Mouse (Mus musculus): ENCODE measurements around the gene Ptpra. TPM values are rescaled to one million over a fixed set of nuclear protein-coding genes. Genes with fewer than 3 reads are reported as not detected.

Gene Ptpra
- 185 TPM for polyA plus RNA-seq (2014; fragmentation: Illumina TruSeq; extraction: RNeasy Lipid Tissue Mini Kit (QIAGEN cat#74804))

DNA sequence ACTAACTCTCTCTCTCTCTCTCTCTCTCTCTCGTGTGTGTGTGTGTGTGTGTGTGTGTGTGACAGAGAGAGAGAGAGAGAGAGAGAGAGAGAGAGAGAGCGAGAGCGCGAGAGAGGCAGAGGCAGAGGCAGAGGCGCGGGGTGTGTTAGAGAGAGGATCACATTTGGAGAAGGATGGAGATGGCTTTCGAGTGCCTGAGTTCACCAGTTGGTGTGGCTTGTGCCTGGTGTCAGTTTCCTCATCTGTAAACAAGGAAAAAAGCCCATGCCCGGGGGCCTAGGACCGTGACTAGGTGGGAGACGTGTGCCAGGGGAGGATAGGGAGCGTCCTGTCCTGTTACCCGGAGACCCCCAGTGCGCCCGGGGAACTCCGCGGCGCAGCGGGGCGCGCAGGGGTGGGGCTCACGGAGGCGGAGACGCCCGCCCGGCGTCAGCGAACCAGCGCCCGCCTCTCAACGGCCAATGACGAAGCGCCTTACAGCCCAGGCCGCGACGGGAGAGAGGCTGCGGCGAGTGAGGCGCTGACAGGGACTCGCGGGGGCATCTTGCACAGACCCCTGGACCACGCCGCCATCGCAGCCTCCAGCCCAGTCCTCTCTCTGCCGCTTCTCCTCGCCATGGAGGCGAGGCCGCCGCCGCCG is at the start of gene Ptpra:
Ptpra (plus strand) TSS at position 485 of the 640 bp plus-strand sequence.

DNA sequence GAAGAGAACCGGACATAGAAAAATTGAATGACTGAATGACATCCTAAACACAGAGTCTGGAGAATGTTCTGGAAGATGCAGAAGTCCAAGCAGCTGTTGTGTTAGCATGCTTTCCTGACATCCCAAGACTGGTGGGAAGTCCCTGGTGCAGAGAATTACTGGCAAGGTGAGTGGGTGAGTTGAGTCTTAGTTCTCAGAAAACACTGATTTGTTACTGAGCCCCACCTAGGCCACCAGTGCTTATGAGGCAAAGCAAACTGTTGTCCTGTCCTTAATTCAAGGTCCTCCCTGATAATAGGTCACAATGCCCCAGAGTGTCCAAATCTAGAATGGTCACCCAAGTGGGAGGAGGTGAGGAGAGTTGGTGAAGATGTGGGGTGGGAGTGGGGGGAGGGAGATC is 45.1 kb upstream of the Ptpra start, which contains the start of the genes Gm28372 and 1700020A23Rik:
Gm28372 (plus strand) TSS at position 301 of the 400 bp plus-strand sequence.
1700020A23Rik (plus strand) TSS at position 321 of the 400 bp plus-strand sequence.

DNA sequence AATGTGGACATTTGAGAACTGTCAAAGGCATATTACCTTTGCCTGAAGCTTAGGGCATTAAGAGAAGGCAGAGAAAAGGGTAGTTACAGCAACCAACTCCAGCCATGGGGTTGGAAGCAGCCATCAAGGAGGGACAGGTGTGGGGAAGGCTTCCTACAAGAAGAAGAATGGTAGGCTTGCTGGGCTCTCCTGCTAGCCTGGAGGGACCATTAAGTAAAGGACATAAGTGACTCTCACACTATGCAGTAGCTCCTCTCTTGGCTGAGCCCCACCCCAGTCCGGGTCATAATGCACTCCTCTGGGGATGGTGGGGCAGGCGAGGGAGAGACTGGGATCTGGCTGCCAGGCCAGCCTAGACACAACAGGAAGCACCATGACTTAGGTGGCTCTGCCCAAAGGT is 43.9 kb upstream of the Ptpra start, which contains the start of gene Tmem239:
Tmem239 (plus strand) TSS at position 301 of the 400 bp plus-strand sequence.

DNA sequence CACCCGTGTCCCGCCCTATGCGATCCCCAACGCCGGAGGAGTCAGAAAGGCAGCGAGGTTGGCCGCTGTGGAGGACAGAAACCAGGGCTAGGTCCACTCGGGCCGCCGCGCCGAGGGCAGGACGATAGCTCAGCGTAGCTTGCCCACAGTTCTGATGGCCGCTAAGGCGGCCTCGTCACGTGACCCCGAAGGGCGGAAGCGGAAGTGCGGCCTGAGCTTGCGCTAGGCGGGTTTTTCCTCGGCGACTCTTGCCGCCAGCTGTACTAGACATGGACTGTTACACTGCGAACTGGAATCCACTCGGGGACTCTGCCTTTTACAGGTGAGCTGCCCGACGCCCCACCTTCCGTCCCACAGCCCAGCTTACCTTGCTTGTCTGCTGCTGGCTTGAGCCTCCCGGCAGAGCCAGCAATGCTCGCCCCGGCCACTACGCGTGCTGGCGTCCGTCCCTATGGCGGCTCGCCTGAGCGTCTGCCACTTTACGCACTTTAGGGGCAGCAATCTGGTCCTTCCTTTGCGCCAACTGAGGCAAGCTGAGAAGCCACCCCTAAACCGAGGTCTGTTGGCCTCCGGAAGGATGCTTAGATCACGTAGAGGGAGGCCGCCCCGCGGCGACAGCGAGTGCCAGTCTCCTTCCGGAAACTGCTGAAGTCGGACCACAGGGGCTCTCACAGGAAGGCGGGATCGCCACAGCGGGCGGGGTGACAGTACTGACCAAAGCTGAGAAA is 25.8 kb upstream of the Ptpra start, which contains the start of the genes Vps16 and Pced1a:
Vps16 (plus strand) TSS at position 214 of the 728 bp plus-strand sequence.
Pced1a (minus strand) TSS at position 576 of the 728 bp plus-strand sequence.

DNA sequence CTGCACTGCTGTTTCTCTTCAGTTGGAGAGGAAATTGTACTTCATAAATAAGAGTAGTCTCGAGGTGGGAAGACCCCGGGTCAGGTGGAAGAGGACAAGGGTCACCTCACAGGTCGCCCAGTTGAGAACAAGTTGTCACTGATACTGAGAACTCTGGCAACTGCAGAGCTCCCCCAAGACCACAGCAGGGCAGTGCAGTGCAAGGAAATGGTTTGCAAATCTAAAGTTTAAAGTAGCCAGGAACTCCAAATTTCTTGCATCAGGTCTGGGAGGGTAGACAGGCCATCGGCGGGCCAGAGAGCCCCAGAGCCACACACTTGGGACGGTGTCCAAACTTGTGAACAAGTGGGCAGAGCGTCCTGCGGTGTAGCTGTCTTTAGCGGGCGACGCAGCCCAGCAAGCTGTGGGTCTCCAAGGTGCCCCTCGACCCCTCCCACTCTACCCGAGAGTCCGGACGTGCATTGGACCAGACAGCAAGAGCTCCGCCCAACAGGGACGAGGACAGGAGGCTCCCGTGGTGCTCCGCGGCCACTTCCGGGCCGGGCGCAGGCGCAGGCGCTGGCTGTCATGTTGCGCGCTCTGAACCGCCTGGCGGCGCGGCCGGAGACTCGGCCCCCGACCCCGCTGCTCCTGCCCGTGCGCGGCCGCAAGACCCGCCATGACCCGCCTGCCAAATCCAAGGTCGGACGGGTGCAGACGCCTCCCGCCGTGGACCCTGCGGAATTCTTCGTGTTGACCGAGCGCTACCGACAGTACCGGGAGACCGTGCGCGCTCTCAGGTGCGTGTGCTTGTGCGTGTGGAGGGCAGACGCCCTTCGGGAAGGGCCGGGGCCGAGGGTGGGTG is 113.4 kb downstream of the Ptpra start, which contains the start of gene Mrps26:
Mrps26 (plus strand) TSS at position 531 of the 844 bp plus-strand sequence.

DNA sequence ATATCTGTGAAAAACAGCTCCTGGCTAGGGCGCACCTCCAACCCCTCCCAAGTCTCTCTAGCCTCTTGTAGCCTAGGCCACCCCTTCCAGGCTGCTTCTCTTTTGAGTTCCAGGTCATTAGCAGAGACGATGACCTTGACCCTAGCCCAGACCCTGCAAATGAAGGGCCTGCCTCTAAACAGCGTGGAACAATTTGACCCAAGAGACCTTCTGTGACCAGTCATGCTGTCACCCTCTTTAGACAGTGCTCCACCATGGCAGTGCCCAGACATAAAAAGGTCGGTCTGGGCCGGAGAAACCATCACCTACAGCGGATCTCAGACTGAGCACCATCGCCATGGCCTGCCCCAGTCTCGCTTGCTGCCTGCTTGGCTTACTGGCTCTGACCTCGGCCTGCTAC is 125.8 kb downstream of the Ptpra start, which contains the start of gene Oxt:
Oxt (plus strand) TSS at position 301 of the 400 bp plus-strand sequence.

DNA sequence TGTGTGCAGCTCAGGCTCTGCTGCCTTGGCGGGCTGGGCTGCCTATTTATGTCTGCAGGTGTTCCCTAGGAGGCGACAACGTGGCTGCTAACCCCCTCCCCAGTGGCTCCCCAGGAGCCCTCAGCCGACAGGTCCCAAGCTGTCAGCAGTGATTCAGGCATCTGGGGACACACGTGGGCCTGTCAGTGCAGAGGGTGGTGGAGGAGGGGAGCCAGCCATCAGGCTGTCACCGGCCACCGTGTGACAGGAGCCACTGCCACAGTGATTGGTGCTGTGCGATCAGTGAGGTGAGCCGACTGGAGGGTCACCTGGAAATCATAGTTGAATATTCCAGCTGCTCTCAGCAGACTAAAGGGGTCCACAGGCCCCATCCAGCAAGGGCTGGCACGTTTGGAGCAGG is 132.5 kb downstream of the Ptpra start, which contains the start of gene Avp:
Avp (minus strand) TSS at position 3 of the 400 bp plus-strand sequence.

Other genes starting within 250 kb of the Ptpra start
- gene Nop56, start 175.8 kb upstream of the Ptpra start, polyA plus RNA-seq (2014; fragmentation: Illumina TruSeq; extraction: RNeasy Lipid Tissue Mini Kit (QIAGEN cat#74804)): 97.1 TPM
- 48.8 TPM for gene Idh3b, start 165.7 kb upstream of the Ptpra start, polyA plus RNA-seq (2014; fragmentation: Illumina TruSeq; extraction: RNeasy Lipid Tissue Mini Kit (QIAGEN cat#74804))
- gene Ebf4, start 155.1 kb upstream of the Ptpra start, polyA plus RNA-seq (2014; fragmentation: Illumina TruSeq; extraction: RNeasy Lipid Tissue Mini Kit (QIAGEN cat#74804)): 0.51 TPM
- gene Cpxm1, start 52.7 kb upstream of the Ptpra start, polyA plus RNA-seq (2014; fragmentation: Illumina TruSeq; extraction: RNeasy Lipid Tissue Mini Kit (QIAGEN cat#74804)): 2.6 TPM
- not detected for gene Gm28372, start 45.0 kb upstream of the Ptpra start, polyA plus RNA-seq (2014; fragmentation: Illumina TruSeq; extraction: RNeasy Lipid Tissue Mini Kit (QIAGEN cat#74804))
- gene 1700020A23Rik, start 45.0 kb upstream of the Ptpra start, polyA plus RNA-seq (2014; fragmentation: Illumina TruSeq; extraction: RNeasy Lipid Tissue Mini Kit (QIAGEN cat#74804)): not detected
- not detected for gene Tmem239, start 43.8 kb upstream of the Ptpra start, polyA plus RNA-seq (2014; fragmentation: Illumina TruSeq; extraction: RNeasy Lipid Tissue Mini Kit (QIAGEN cat#74804))
- 15.9 TPM for gene Vps16, start 25.9 kb upstream of the Ptpra start, polyA plus RNA-seq (2014; fragmentation: Illumina TruSeq; extraction: RNeasy Lipid Tissue Mini Kit (QIAGEN cat#74804))
- gene Pced1a, start 25.6 kb upstream of the Ptpra start, polyA plus RNA-seq (2014; fragmentation: Illumina TruSeq; extraction: RNeasy Lipid Tissue Mini Kit (QIAGEN cat#74804)): 5.3 TPM
- 1.1 TPM for gene Mrps26, start 113.5 kb downstream of the Ptpra start, polyA plus RNA-seq (2014; fragmentation: Illumina TruSeq; extraction: RNeasy Lipid Tissue Mini Kit (QIAGEN cat#74804))
- not detected for gene Oxt, start 125.9 kb downstream of the Ptpra start, polyA plus RNA-seq (2014; fragmentation: Illumina TruSeq; extraction: RNeasy Lipid Tissue Mini Kit (QIAGEN cat#74804))
- gene Avp, start 132.3 kb downstream of the Ptpra start, polyA plus RNA-seq (2014; fragmentation: Illumina TruSeq; extraction: RNeasy Lipid Tissue Mini Kit (QIAGEN cat#74804)): not detected
- 28.9 TPM for gene Fastkd5, start 179.7 kb downstream of the Ptpra start, polyA plus RNA-seq (2014; fragmentation: Illumina TruSeq; extraction: RNeasy Lipid Tissue Mini Kit (QIAGEN cat#74804))
- 7.9 TPM for gene Ubox5, start 179.8 kb downstream of the Ptpra start, polyA plus RNA-seq (2014; fragmentation: Illumina TruSeq; extraction: RNeasy Lipid Tissue Mini Kit (QIAGEN cat#74804))
- 1.4 TPM for gene Lzts3, start 192.5 kb downstream of the Ptpra start, polyA plus RNA-seq (2014; fragmentation: Illumina TruSeq; extraction: RNeasy Lipid Tissue Mini Kit (QIAGEN cat#74804))
- 6.7 TPM for gene Ddrgk1, start 214.4 kb downstream of the Ptpra start, polyA plus RNA-seq (2014; fragmentation: Illumina TruSeq; extraction: RNeasy Lipid Tissue Mini Kit (QIAGEN cat#74804))
- 42.6 TPM for gene Itpa, start 217.3 kb downstream of the Ptpra start, polyA plus RNA-seq (2014; fragmentation: Illumina TruSeq; extraction: RNeasy Lipid Tissue Mini Kit (QIAGEN cat#74804))
- gene Slc4a11, start 247.2 kb downstream of the Ptpra start, polyA plus RNA-seq (2014; fragmentation: Illumina TruSeq; extraction: RNeasy Lipid Tissue Mini Kit (QIAGEN cat#74804)): 0.46 TPM

All from ovary, adult 10 weeks (tissue).